Mouse (Mus musculus) thymus, postnatal 25 days (tissue): ENCODE data around the gene Gjd3.

Experiments
- DNase-seq: peaks from one replicate; pipeline ENCODE4 v3.0.0; 2022

Gjd3 gene

DNA sequence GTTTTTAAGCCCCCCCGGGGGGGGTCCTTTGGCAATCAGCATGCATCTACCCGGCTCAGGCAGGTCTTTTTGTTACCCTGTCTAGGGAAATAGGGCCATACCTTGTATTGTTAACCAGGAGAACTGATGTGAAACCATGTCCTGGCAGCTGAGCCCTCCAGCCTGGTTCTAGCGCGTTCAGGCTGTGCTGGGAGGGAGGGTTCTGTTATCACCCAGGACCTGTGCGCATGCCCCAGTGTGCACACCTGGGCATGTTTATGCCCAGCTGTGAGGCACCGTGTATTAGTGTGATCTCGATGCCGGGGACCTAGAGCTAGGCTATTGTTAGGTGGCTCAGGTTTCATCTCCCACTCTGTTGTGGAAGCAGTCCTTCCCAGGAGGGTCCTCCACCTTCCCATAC lies 21.1 kb downstream of the Gjd3 start:
- no peak for DNase-seq

DNA sequence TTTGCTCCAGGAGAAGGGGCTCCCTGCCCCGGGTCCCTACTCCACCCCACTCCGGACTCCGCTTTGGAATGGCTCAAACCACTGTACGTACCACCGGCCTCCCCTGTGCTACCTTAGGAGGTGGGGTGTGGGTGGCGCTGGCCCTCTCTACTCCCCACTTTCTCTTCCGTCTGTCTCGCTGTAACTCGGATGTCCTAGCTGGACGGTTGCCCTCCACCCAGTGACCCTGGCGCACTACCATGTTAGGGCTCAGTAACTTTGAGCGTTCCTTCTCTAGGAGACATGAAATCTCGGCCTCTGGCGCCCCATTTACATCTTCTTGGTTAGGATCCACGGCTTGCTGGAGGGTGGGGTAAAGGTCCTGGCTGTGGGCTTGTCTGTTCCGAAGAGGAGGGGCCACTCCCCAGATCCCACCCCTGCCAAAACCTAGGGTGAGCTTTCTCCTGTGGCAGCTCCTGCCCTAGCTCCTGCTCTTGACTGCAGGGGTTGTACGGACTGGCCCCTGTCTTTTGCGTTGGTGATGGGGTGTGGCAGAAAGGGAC lies 21.7 kb downstream of the Gjd3 start:
- peak; percentile 27 for DNase-seq

DNA sequence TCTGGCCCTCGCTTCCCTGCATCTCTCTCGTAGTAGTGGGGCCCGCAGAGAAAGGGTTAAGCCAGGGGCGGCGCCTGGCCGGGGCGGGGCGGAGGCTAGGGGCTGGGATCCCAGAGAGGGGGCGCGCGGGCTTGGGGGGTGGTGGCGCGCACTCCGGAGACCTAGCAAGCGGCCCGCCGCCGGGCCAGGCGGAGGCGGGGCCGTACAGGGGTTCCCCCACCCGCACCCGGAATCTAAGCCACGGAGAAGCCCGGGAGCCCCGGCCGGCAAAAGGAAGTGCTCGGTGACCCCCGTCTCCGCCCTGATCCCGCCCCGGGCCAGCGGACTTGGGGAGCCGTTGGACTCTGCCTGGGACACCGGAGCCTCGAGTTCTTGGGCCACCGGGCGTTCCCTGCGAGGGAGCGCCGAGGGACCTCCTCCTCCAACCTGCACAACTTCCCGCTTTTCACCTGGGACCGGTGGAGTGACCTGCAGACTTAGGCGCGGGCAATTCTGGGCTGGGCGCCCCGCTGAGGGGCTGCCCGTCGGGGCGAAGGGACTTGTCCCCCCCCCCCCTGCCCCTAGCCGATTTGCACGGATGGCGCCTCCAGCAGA lies 22.4 kb downstream of the Gjd3 start:
- peak; percentile 87 for DNase-seq

DNA sequence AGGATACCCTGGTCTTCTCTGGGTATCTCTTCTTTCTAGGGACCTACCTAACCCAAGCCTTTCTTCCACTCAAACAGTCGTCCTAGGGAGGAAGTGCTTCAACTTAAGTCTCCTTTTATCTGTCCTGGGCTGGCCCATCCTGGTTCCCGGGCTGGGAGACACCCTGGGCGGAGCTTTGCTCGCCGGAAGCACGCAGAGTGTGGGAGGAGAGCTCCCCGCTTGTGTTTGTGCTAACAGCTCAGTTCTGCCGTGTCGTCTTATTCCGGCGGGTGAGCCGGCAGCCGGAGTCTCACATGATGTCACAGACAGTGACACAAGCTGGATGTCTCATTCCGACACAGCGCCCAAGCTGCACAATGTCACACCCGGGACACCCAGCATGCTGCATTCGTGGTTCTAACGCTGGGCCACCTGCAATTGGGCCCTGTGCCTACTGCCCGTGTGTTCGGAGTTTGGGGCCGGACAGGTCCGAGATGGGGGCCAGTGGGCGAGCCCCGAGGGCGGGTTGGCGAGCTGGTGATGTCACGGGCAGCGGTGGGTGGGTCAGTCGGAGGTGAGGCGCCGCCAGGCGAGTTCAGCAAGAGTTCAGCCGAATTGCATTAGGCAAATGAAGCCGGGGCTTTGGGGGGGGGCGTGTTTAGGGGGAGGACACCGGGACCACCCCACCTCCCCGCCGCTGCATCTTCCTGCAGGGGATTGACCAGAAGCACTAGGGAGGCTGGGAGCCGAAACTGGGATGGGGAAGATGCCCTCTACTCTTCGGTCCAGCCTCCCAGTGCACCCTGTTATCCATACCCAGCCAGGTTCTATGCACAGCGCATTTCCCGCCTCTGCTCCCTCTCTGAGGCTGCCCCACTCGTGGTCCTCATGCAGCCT lies 23.1 kb downstream of the Gjd3 start:
- peak; percentile 84 for DNase-seq

DNA sequence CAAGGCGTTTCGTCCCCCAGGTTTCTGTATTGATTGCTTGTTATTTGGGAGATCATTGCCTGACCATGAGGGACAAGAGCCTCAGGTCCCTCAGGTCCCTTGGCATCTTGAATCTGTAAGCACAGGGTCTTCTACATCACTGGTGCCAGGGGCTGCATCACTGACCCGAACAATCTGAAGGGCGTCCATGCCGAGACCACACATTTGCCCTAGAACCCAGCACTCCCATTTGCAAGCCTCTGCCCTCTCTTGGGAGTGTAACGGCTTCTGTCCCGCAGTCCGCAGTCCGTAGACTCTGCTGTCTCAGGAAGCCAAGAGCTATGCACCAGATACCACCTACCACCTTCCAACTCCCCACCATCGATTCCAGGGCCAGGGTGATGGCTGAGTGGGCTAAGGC lies 26.5 kb downstream of the Gjd3 start:
- DNase-seq, result no peak

DNA sequence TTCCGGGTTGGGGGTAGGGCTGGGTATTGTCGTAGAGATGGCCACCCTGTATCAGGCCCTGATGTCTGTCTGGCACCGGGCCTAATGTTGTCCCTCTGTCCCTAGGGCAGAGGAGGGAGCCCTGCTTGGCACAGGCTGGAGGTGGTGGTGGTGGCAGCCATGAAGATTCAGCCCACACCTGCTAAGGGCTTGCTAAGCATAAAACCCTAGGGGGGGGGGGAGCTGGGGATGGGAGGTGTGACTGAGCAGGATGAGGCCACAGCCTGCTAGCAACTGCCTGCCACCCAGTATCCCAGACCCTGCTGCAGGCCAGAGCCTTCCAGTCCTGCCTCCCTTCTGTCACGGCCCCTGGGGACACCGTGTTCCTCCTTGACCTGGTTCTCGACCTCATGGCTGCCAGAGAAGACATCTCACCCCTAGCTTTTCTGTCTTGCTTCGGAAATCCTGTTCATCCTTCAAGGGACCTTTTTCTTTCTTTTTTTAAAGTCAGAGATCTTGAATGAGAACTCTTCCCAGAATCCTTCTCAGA lies 27.0 kb downstream of the Gjd3 start:
- peak; percentile 11 for DNase-seq

DNA sequence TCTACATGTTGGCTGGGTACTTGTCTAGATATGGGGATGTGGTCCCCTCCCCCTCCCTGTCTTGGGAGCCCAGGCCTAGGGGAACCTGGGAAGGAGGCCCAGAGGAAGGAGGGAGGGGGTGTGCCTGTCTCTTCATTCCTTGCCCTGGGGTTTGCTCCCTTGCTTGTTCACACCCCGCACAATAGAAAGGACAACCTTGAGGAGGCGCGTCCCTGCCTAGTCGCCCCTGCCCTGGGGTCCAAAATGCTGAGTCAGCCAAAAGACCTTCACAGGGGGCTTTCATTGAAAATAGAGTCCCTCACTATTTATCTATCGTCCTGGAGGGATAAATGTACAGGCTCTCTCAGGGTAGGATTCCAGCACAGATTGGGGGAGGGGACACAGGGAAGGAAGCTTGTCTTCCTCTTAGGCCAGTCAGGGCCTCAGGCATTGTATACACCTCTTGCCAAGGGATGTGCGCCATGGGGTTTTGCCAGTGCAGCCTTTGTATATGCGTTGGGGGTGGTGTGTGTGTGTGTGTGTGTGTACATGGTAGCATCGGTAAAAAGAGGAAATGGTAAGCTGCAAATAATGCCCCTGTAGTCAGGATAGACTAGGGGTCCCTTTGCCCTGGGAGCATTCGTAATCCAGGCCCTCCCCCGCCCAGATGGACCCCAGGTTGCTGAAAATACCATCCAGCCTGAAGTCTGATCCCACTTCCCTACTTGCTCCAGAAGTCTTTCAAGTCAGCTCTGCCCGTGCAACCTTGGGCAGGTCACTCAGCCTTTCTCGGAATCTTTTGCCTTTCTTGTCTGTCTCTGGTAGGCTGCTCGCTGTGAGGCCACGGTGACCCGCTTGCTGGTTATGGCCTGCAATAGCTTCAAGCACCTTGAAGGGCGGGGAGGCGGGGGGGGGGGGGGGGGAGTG lies 27.8 kb downstream of the Gjd3 start:
- peak; percentile 14 for DNase-seq

DNA sequence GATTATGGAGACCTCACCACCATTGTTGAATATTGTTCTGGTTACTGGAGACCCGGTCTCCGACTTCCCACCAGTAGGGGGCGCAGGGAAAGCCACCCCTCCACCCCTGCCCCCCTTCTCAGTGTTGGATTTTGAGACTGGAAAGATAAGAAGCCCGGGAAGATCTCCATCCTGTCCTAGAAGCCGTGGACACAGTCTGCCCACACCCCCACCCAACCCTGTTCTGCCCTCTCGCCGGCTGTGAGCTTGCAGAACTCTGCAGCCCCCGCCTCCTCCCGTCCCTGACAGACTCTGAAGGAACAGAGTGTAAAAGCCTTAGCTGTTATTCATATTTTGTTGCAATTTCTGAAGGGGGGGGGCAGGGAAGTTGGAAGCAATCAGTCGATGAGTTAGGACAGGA lies 28.4 kb downstream of the Gjd3 start:
- DNase-seq, result peak; percentile 70

DNA sequence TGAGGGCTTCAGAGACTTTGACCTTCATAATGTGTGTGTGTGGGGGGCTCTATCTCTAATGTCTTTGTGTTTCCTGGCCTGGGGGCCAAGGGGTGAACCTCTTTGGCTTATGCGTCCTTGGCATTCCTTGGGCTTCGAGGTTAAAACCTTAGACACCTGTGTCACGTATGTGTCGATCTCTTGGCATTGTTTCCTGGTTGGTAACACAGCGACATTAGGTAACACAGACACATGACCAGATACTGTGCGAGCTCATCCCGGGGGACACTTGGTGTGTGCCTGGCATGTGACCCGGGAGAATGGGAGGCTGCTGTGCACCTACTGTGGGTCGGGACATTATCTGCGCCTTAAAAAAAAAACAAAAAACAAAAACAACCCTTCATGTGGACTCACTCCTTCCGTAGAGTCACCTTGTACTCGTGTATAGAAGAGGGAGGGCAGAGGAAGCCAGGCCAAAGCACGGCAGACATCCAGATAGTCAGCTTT lies 28.9 kb downstream of the Gjd3 start:
- no peak for DNase-seq

DNA sequence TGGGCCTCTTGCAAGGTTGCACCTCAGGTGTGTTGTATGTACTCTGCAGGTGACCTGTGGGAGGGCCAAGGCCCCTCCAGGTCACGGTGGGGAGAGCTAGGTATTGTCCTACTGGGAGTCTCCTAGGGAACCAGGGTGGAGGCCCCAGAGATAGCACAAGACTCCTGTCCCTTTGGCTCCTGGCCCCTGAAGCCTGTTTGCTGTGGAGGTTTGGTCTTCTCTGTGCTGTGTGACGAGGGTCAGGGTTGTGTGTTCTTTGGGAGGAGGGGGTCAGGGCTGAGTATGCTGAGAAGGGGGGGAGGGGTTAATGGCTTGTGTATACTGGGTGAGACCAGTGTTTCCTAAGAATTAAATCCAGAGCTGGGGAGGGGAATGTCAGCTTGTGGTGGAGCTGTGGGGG lies 29.5 kb downstream of the Gjd3 start:
- no peak for DNase-seq

DNA sequence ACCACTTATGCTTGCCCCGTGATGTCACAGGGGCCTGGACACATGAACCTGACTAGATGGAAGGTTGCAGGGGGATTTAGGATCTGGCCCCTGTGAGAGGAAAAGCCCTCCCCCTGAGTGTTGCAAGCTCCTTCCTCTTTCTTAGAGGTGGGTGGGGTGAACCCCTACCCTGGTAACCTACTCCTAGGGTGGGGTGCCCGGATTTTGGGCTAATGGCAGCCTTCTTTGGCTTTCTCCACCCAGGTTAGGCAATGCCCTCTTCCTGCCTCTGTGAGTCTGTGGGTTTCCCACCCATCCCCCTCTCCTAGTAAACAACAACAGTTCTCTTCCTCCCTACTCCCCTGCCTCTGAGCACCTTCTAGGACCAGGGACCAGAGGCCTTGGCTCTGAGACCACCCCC lies 30.1 kb downstream of the Gjd3 start:
- peak; percentile 23 for DNase-seq

DNA sequence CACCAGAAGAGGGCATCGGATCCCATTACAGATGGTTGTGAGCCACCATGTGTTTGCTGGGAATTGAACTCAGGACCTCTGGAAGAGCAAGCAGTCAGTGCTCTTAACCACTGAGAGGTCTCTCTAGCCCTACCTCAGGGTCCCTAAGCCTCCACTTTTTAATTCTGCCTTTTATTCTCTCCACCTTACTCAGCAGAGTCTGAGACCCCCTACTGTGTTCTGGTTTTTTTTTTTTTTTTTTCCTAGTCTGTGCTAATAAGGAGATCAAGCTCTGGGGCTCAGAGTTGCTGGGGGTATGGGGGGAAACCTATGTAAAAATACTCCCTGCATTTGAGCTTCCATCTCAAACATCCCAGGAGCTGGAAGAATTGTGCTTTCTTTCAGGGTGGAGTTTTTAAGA lies 30.7 kb downstream of the Gjd3 start:
- DNase-seq, result no peak

DNA sequence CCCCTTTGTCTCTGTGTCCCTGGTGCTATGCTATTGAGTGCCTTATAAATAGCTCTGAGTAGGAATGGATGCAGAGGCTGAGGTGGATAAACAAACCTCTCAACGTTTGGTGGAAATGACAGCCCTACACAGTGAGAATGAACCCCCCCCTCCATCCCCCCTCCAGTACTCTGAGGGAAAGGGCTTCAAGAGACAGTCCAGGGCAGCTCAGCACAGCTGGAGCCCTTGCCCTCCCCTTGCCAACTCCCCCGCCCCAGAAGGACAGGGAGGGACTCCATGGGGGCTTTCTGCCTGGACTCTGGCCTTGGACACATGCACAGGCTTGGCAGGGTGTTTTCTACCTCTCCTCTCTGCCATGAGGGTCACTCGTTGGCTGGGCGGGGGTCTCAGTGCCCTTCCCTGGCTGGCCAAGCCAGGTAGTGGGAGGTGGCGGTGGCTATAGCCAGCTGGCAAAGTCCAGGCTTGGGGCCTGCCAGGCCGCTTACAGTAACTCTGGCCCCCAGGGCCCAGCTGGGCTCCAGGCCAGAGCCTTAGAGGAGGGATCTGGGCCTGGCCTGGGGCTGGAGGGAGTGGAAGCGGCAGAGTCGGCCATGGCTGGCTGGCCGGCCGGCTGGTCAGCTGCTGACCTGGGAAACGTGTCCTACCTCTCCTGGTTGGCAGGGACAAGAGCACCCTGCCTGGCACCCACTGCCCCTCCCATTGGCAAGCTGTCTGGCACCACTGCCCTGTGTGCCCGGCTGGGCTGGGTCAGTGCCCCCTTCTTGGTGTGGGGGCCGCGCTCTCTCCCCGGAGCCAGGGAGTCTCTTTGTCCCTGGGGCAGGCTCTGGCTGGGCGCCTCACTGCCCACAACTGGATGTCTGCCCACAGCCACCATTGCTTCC lies 31.6 kb downstream of the Gjd3 start:
- DNase-seq, result no peak

DNA sequence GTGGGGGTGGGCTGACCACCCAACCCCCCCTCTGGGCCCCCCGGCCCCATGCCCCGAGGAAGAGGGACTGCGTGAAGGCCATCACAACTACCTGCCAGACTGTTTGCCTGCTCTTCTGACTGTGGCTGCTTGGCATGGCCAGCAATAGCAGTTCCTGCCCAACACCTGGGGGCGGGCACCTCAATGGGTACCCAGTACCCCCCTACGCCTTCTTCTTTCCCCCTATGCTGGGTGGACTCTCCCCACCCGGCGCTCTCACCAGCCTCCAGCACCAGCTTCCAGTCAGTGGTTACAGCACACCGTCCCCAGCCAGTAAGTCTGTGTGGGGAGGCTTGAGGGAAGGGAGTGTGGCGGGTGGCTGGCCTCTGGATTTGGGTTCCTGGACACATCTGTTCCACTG lies 32.3 kb downstream of the Gjd3 start:
- no peak for DNase-seq

DNA sequence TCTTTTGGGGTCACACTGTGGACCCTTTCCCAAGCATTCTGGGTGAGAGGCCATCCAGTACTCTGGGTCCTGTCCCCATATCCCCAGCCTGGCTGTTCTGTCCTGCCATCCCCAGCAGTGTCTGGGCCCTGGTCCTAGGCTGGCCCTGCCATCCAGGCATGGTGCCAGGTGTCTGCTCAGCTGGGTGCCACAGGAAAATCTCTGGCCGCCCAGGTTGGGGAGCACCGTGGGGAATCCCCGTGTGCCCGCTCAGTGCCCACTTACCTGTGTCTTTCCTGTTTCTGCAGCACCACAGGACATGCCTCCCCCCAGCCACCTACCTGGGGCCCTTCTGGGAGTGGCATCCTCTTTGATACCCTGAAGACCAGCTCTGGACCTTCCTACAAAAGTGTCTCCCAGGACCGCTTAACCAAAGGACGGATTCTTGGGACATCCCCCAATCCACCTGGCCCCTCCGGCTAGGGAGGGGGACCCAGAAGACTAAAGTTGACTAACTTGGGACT lies 32.8 kb downstream of the Gjd3 start:
- DNase-seq, result no peak

DNA sequence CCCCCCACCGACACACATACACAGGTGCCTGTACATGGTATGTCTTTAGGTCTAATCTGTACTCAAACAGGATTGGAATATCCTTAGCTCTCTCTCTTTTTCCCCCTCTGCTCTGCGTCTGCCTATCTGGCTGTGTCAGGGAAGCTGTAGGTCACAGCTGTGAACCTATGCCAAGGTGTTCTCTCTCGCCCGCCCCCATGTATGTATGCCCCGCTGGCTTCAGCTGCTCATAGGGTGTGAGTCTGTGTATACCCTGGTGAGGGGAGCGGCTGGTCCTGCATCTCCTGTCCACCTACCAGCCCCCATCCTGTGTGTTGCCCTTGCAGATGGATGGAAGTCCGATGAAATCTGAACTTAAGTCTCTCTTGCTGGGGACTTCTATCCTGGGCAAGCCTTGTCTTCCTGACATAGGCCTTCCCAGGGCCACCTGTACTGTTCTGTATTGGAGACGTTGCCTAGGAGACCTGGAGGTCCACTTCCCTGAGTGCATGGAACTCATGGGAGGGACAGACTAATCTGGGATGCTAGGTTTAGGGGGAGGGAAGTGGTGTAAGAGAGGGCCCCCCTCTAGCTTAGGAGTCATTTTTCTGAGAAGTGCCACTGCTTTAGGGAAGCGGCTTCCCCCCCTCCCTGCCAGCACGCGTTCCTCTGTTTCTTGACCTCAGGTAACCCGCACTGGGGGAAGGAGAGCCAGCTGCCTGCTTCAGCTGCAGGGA lies 33.4 kb downstream of the Gjd3 start:
- no peak for DNase-seq

DNA sequence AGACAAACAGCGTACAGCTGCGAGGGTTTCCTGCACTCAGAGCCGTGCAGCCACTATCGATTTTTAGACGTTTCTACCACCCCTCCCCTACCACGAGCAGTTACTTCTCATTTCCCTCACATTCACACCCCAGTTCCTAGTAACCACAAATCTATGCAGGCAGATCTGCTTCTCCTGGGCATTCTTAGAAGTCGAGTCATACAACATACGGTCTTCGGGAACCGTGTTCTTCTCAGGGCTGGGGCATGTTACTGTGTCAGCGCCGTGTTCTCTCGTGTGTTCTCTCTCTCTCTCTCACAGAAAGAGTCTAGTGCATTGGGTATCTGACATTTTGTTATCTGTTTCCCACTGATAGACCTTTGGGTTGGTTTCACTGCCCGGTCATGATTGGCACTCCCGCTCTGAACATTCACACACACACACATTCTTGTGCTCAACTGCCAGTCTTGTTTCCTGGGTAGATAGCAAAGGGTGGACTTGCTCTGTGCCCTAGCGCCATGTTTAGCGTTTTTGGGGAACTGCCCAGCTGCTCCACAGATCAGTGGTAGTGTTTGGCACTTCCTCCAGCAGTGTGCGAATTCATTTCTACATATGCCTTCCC lies 34.7 kb downstream of the Gjd3 start:
- no peak for DNase-seq

DNA sequence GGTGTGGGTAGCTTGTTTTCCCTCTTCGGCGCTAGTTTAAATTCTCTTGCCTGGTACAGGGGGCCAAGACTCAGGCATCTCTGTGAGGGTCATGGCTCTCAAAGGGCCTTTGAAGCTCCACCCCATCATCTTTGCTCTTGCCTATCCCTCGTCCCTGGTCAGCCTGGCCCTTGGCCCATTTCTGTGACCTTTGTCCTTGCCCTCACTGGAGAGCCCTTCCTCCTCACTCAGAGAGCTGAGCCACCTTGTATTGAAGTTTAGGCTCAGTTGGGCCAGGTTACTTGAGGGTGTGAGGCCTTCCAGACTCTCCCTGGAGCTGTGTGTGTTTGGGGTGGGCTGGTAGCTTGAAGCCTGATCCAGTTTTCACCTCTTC lies 37.2 kb downstream of the Gjd3 start:
- no peak for DNase-seq

DNA sequence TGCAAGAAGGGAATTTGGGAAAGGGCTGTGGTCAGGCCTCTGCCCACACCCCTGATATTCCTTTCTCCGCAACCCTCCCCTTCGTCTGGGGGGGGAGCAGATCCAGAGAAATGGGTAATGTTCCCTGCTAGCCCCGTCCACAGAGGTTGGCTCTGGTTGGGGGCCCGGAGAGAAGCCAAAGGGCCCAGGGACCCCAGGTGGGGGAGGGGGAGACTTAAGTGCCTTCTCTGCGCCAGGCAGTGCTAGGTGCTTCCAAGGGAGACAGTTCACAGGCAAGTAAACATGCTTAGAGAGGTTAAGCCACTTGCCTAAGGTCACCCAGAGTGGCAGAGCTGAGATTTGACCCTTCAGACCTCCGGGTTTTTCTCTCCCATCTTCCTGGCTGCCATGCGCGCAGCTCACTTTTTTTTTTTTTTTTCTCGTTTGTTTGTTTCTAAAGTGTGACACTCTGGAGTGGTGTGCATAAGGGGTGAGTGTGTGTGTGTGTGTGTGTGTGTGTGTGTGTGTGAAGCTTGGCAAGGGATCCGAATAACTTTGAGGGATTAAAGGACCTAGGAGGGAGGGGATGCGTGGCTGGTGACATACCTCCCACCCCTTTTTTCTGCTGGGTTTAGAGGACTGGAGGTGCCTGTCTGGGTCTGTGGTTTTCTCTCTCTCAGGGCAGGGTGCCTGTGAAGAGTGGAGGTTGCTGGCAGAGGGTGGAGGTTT lies 37.8 kb downstream of the Gjd3 start:
- DNase-seq, result peak; percentile 72
